Mouse (Mus musculus): ENCODE measurements at regions not wholly inside any gene's neighbourhood (a gene's known extent, or its start where the extent isn't known, plus 50 kb on each side); places are given as distances from the start of the nearest gene placed in this dataset.
A peak's percentile ranks its signal among the peaks of the same experiment; 100 is the strongest.

DNA sequence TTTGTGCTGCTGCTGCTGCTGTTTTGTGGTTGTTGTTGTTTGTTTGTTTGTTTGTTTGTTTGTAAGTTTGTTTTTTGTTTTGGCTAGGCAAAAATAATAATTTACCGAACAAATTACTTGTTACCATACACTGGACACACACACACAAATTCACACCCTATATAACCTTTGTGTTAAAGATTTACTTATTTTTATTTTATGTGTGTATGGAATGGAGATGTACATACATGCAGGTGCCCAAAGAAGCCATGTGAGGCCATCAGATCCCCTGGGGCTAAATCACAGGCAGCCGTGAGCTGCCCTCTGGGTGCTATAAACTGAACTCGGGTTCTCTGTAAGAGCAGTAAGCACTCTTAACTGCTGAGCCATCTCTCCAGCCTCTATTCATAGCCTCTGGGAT lies 56.0 kb downstream of the Pttg1 start:
- no peak for DNase-seq

DNA sequence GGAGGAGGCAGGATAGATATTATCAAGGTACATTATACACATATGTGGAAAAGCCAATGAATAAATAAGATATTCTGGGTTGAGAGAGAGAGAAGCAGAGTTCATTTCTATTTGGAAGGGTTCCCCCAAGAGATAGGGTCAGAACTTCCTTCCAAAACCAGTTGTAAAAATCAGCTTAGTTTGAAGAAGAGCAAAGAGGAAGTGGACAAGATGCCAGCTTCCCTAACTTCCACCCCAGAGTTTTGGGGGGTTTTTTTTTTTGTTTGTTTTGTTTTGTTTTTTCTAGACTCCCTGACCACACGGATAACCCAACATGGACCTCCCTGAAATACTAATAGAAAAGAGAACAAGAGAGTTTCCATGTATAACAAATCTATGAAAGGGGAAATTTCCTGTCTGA lies 57.7 kb downstream of the Pttg1 start:
- DNase-seq = no peak

DNA sequence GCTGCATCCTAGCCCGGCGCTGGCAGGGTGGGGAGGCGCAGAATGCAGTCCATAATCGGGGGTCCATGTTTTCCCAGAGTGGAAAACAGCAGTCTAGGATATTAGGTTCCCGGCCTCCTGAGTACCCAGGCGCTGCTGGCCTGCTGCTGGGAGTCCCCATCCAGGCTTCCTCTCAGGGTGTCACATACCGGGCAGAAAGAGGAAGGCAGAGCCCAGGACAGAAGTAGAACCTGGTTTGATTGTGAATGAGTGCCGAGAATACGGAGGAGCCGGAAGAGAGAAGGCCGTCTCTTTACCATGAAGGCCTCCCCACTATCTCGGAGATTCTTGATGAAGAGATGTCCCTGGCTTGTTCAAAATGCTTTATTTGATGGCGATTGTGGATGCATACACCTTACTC lies 64.2 kb downstream of the Pttg1 start:
- DNase-seq = no peak

DNA sequence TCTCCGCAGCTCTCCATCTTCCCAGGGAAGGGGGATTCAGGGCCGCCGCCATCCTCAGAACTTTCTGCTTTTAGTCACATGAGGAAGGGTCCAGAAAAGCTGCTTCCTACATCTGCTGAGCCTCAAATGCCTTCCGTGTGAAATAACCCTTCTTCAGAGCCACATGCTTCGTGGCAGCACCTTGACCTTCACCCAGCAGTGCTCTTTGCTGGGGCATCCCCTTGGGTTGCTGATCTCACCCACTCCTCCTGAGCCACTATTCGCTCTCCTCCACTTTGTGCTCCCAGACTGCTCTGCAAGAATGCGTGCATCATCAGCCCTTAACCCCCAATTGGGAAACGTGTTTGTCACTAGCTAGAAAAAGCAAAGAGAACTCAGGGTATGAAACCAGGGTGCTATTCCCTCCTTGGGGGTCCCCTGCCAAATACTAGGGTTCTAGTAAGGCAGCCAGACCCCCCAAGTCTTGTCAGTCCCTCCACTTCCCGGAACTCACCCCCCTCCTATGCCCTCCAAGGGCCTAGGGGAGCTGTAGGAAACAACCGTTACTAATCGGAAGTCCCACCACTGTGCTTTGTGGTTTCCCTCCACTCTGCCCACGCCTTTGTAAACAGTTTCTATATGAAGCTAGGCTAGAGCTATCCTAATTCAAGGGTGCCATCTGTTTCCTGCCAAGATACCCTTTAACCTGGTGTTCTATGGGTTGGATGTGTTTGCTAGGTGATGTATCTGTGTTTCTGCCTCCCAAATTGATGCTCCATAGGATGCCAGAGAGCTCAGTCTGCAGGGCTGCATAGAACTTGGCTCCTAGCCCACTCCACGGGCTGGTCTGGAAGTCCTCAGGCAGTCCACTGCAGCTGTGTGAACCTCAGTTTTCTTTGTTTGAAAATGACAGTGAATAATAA lies 67.4 kb downstream of the Pttg1 start:
- DNase-seq = no peak

DNA sequence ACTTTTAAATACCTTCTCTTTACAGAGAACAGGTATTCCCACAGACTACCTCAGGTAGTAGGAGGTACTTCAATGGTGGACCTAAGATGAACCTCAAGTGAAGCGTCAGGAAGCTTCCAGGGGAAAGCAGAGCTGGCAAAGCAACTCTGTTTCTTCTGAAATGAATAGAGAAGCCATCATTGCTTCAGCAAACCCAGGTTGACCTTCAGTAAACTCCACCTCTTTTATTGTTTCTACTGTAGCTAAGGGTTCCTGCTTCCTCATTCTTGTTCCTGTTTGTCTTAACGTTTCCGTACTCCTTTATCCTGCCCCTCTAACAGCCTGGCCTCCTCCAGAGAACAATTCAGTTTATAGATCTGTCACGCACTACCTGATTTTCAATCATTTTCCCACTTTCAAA lies 72.4 kb downstream of the Pttg1 start:
- DNase-seq = no peak

DNA sequence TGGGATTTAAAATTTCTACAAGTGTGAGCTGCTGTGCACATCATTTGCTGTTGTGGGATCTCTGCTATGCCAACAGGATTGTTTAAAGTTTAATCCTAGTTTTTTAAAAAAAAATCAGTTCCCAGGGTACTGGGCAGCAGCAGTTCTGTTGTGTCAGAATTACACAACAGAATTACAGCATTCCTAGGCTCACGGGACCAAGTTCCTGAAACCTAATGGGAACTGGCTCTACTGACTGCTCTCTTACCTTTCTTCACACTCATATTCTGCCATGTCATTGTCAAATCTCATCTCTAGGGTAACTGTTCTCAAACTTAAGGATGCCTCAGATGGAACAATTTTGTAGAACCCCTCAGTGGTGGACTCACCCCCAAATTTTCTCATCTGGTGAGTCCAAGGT lies 73.0 kb downstream of the Pttg1 start:
- no peak for DNase-seq

DNA sequence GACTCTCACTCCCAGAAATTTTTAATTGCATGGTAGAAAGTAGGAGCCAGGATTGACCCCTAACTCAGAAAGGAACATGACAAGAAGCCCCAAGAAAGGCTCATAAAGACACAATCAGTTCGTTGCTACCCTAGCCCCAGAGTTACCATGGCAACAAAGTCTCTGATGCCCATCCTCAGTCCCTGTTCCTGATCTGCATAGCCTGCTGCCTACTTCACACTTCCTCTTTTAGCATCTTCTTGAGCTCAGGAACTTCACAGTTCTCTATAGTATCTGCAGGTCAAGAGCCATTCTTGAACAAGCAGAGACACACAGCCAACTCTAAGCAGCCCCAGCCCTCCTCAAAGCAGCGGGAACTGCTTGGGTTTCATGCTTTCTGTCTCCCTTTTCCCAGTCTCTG lies 74.2 kb downstream of the Pttg1 start:
- no peak for DNase-seq

DNA sequence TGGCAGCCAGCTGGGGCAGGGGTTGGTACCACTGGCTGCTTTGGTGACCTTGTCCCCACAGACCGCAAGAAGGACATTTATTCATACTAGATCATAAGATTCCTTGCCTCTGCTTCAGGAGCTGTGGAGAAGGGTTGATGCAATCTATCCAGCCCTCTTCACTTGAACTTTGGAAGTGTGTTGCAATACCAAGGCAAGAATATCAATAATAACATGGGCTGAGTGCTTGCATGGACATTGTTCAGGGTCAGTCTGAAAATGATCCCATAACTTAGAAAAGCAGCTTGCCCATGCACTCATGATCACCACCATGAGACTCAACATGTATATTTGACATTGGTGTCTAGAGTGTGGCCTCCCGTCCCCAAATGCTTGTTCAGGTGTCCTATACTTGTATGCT lies 74.7 kb downstream of the Pttg1 start:
- no peak for DNase-seq

DNA sequence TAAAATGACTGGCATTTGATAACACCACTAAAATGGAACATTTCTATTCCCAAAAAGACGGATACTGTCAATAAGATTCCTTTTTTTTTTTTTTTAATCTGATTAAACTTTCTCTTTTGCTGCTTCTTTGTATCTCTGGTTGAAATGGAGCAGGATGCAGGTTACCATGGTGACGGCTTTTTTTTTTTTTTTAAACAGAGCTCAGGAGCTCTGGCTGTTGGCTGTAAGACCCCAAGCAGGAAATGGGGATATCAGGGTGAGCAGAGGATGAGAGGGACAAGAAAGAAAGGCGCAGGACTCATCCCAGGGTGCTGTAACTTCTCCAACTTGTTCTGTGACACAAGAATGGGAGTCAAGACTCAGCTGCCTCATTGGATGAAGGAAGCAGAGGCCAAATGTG lies 75.8 kb downstream of the Pttg1 start:
- DNase-seq = peak; percentile 22

DNA sequence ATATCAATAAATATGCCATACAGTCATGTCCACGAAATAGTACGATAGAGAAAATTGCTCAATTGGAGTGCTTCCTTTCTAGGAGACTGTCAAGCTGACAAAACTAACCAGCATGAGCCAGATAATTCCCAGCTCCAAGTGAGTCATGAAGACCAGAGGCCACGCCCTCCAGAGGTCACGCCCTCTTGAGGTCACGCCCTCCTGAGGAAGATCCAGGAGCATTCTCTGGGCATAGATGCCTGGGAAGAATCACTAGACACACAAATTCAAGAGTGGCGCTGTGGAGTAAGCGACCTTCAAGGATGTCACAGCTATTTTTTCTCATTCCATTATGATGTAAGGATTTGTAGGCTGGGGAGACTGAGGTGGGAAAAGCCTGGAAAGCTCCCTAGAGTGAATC lies 76.5 kb downstream of the Pttg1 start:
- DNase-seq = no peak

DNA sequence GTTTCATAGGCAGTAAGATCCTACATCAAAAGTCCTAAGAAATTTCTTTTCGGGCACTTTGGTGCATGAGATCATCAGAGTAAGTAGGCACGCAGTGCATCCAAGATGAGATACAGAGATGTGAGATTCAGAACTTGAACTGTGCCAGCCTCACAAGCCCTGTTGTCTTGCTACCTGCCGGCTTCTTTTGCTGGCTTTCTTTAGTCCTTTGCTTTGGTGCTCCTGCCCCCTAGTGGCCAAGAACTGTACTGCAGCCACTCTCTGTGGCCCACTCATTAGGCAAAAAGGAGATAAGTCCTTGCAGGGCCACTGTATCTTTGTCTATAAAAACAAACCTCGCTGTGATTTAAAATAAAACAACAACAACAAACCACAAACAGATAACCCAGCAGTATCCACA lies 77.5 kb downstream of the Pttg1 start:
- DNase-seq = peak; percentile 79

DNA sequence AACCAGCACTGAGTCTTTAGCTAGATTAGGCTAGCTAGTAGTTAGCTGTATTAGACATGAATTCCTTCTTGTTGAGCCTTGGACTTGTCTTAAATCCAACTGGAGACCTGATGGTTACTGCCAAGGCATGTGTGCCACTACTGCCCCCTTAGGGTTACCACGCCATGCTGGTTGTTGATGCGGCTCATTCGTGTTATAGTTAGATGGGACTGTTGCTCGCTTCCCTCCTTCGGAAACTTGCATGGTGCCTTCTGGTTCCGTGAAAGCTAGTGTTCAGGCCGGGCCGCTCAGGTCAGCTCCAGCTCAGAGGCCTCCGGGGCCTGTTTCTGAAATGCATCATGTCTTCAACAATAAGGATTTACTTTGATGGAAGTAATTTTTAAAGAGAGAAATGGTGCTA lies 79.6 kb downstream of the Pttg1 start:
- DNase-seq = no peak

DNA sequence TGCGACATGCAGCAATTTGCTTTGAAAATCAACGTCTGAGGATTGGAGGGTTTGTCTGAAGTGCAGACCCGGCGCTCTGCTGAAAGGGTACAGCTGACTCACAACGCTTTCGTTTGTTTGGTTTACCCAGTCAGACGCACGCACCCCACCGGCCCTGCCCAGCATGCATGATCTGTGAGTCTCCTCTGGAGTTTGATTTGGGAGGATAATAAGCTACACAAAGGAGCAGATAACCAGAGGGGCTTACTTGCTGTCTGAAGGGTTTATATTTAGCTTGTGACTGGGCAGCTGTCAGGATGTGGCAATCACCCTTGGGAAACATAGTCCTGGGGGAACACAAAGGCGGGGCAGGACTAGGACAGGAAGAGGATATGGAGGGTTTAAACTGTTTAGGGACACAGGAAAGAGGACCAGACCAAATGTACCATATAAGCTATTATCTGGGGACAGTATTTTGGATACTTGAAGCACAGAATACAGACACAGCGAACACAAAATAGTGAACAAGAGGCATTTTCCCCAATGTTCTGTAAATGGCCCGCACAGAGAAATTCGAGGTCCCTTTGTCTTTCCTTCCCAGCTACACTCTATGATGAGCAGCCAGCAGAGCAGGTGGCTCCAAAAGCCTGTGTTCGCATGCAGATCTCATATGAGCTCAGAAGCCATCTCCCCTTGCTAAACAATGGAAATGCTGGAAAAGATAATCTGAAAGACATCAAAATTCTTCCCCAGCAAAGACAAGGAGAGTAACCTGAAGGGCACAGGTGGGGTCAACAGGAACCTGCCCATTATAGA lies 81.1 kb downstream of the Pttg1 start:
- DNase-seq = no peak

DNA sequence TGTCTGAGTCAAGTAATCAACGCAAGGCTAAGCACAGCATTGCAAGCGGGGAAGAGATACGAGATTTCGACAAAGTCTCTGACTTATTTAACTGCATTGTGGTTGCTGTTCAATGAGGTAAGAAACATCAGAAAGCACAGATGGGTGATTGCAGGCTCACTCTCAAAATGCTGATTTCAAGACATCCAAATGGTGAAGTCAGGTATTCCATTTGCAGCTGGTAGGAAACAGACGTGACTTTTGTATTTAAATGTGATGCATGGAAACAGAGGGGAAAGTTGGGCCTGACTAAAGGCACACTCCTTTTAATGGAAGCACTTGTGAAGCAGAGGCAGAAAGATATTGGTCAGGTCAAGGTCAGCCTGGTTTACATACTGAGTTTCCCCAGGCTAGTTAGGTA lies 82.5 kb downstream of the Pttg1 start:
- no peak for DNase-seq

DNA sequence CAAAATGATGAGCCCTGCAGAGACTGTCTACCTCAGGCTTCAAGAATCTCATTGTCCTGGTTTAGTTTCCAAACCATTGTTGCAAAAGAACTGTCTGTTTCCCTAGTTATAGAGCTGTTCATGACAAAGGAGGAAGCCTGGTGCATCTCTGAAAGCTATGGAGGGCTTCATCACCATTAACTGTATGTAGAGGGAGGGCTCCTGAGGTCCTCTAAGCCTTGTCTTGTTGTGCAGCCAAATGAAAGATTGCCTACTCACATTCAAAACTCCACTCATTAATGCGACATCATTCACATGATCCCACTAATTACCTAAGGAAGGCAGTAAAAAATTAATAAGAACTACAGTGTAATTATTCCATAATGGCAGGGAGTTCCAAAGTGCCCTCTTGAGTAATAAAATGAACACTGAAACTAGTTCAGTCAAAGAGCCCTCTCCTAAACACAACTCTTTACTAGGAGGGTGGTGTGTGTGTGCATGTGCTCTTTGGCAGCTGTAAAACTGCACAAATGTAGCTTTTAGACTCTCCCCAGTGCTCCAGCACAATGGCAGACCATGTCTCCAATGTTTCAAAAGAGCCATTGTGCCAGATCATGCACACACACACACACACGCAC lies 87.6 kb downstream of the Pttg1 start:
- no peak for DNase-seq

DNA sequence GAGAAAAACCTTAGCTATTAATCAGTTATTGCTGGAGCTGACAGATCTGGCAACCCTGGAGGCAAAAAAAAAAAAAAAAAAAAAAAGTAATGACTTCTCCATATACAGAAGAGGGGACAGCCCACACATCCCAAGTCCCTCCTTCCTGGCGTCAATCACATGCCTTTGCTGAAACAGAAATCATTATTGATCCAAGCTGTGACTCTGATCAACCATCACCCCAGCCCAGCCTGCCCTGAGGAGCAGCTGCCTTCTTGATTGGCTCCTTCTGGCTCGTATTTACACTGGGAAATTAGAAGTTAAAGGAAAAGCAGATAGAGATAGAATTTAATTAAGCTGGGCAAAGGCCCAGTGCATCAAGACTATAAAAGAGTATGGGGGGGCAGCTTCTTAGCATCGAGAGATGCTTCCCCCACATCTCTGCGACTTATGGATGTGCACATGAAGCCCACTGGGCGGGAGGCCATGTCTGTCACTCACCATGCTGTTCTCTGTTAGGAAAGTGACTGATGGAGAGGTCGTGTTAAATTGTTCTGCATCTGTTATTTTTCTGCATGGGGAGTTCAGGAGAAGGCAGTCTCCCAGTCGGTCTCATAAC lies 90.3 kb downstream of the Pttg1 start:
- DNase-seq = no peak

DNA sequence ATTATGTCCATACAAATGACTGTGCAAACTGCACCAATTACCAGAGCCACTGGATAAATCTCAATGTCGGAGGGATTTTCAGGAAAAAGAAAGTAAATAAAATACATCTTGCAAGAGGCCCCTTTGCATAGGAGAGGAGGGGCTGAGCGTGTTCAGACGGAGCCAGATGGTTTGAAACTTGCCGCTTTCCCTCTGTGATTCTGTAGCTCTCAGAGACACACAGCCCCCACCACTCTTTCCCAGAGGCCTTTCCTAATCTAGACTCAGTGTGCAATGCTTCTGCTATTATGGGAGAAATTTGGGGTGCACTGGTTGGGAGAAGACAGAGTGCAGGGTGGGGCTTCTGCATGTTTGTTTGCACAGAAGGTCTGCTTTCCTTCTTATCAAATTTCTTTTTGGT lies 92.5 kb downstream of the Pttg1 start:
- DNase-seq = no peak

DNA sequence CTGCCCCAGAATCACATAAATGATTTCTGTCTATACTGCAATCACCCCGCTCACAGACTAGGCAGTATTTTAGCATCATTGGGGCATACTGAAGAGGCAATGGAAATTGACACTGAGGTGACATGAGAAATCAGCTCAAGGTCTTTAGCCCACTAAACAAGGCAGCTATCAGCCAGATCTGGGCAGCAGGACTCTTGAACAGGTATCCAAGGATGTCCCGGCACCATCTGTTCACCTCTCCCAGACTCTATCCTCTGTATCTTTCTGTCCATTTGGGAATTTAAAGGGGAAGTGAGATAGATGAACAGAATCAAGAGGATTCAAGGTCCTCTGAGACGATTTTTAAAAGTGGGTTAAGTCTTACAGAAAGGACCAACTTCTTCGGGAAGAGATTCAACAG lies 112.1 kb downstream of the Pttg1 start:
- no peak for DNase-seq

All from embryo, embryonic 11 days (tissue).